In the genomic region with DNA sequence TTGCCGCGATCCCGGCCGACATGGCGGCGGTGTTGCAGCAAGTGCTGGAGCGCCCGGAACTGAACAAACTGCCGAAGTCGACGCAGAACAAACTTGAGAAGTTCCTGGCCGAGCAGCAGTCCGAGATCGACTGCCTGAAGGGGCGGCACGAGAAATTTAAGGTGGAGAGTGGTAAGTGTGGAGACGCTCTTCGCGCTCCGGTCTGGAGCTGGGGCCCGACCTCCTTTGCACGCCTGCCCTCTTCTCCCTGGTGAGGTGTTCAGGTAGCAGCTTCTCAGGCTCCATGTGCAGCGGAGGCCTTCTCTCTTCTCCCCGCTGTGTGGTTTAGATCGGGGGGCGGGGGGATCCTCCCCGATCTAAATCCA, we compare ENCODE assay signal across 8 mouse cellular contexts. TPM values are rescaled to one million over a fixed set of nuclear protein-coding genes. Genes with fewer than 3 reads are reported as not detected.
DNase-seq lines count a peak whose midpoint lies in the region; ATAC-seq lines count a peak whose summit lies in the region.

No protein-coding gene starts in this region.

- peak overlapping the region; percentile 67 for H3K9ac ChIP-seq in embryonic facial prominence, embryonic 12.5 days
- H3K9ac ChIP-seq in intestine, embryonic 16.5 days (ENCODE audit: low read depth, low read length), result peak overlapping the region; percentile 90
- peak overlapping the region; percentile 85 for H3K9ac ChIP-seq in neural tube, embryonic 13.5 days

- ATAC-seq in embryonic facial prominence, embryonic 12.5 days (ENCODE audit: insufficient number of reproducible peaks, insufficient read depth, low FRiP score, low TSS enrichment), result peak; percentile 68
- ATAC-seq in intestine, embryonic 16.5 days, result peak; percentile 49; the same call in 1 of the 2 replicates
- peak; percentile 53 for ATAC-seq in neural tube, embryonic 13.5 days (ENCODE audit: low read depth)

- peak overlapping the region; percentile 92 for H3K27ac ChIP-seq in embryonic facial prominence, embryonic 12.5 days
- peak overlapping the region; percentile 95 for H3K27ac ChIP-seq in intestine, embryonic 16.5 days (ENCODE audit: low read length)
- H3K27ac ChIP-seq in neural tube, embryonic 13.5 days (replicated peaks), result peak overlapping the region; percentile 91

- peaks cover 7% of the 10 kb centered on the region; the same call in 1 of the 2 replicates for H3K4me1 ChIP-seq in embryonic facial prominence, embryonic 12.5 days
- 0 out of 2 replicates have a peak, but pooled peaks cover 4% of the 10 kb centered on the region for H3K4me1 ChIP-seq in intestine, embryonic 16.5 days (ENCODE audit: control insufficient read depth, insufficient read depth, low read length)
- peaks cover 11% of the 10 kb centered on the region for H3K4me1 ChIP-seq in neural tube, embryonic 13.5 days (replicated peaks)

- peak overlapping the region; percentile 58 for H3K4me2 ChIP-seq in embryonic facial prominence, embryonic 12.5 days (replicated peaks)
- peak overlapping the region; percentile 65 for H3K4me2 ChIP-seq in intestine, embryonic 16.5 days (ENCODE audit: low read depth, low read length)
- peak overlapping the region; percentile 68 for H3K4me2 ChIP-seq in neural tube, embryonic 13.5 days

- DNase-seq in left cerebral cortex, adult 11 months (ENCODE audit: low spot score), result peak; percentile 8
- DNase-seq in left cerebral cortex, postnatal 36 days (ENCODE audit: low spot score in 2 of 2), result no peak
- DNase-seq in cerebellum, postnatal 25 days, result no peak
- no peak for DNase-seq in natural killer cell, adult 2 months (ENCODE audit: low spot score in 2 of 2)
- DNase-seq in lung, postnatal 4 days, result no peak

- no peaks in the 10 kb centered on the region for H3K27me3 ChIP-seq in embryonic facial prominence, embryonic 12.5 days
- no peaks in the 10 kb centered on the region for H3K27me3 ChIP-seq in intestine, embryonic 16.5 days (replicated peaks; ENCODE audit: control insufficient read depth, insufficient read depth, low read length)
- no peaks in the 10 kb centered on the region for H3K27me3 ChIP-seq in neural tube, embryonic 13.5 days

- no peaks in the 10 kb centered on the region for H3K9me3 ChIP-seq in embryonic facial prominence, embryonic 12.5 days
- no peaks in the 10 kb centered on the region for H3K9me3 ChIP-seq in intestine, embryonic 16.5 days (ENCODE audit: control insufficient read depth, low read length)
- no peaks in the 10 kb centered on the region for H3K9me3 ChIP-seq in neural tube, embryonic 13.5 days

- H3K36me3 ChIP-seq in embryonic facial prominence, embryonic 12.5 days, result peaks cover 32% of the 10 kb centered on the region
- no peaks in the 10 kb centered on the region for H3K36me3 ChIP-seq in intestine, embryonic 16.5 days (ENCODE audit: control insufficient read depth, insufficient read depth, low read length)
- peaks cover 39% of the 10 kb centered on the region for H3K36me3 ChIP-seq in neural tube, embryonic 13.5 days

- 0% methylated on average over 27 of the region's 27 CpGs for WGBS in embryonic facial prominence, embryonic 12.5 days
- under 1% methylated on average over 27 of the region's 27 CpGs for WGBS in intestine, embryonic 16.5 days
- WGBS in neural tube, embryonic 13.5 days, result under 1% methylated on average over 27 of the region's 27 CpGs

- H3K4me3 ChIP-seq in embryonic facial prominence, embryonic 12.5 days, result peak overlapping the region; percentile 73
- peak overlapping the region; percentile 86 for H3K4me3 ChIP-seq in intestine, embryonic 16.5 days (ENCODE audit: low read length)
- peak overlapping the region; percentile 79 for H3K4me3 ChIP-seq in neural tube, embryonic 13.5 days

- intact Hi-C loops in left cerebral cortex, postnatal 36 days (cut with DNase I), result loop anchor here (2.0 kb wide), 1 partner anchor 1035 kb away; a partner anchor contains a TSS

RNA-seq across cellular contexts. Expression of a gene that starts 0.6 kb away (rescaled TPM):
- total RNA-seq in left cerebral cortex, postnatal 36 days (2021), result 10 to 100 TPM; 43.5 to 53.5 TPM
- 34.4 and 39.2 TPM in 2 replicates for polyA plus RNA-seq in embryonic facial prominence, embryonic 12.5 days (2016; fragmentation: Nextera tagmentation; extraction: Ambion mirVana)
- polyA plus RNA-seq in intestine, embryonic 16.5 days (2015; fragmentation: Nextera tagmentation; extraction: Ambion mirVana), result 33.9 and 38.8 TPM in 2 replicates
- polyA plus RNA-seq in neural tube, embryonic 13.5 days (2015; fragmentation: Nextera tagmentation; extraction: Ambion mirVana), result 45.6 and 47.7 TPM in 2 replicates

RNA-seq across cellular contexts. Expression of a gene that starts 0.8 kb away (rescaled TPM):
- 100 to 1,000 TPM in 1 of 2 experiments, 10 to 100 TPM in 1; 95.3 to 111 TPM for total RNA-seq in left cerebral cortex, postnatal 36 days (2021)
- polyA plus RNA-seq in embryonic facial prominence, embryonic 12.5 days (2016; fragmentation: Nextera tagmentation; extraction: Ambion mirVana), result 196 and 209 TPM in 2 replicates
- 106 and 120 TPM in 2 replicates for polyA plus RNA-seq in intestine, embryonic 16.5 days (2015; fragmentation: Nextera tagmentation; extraction: Ambion mirVana)
- polyA plus RNA-seq in neural tube, embryonic 13.5 days (2015; fragmentation: Nextera tagmentation; extraction: Ambion mirVana), result 132 and 147 TPM in 2 replicates
